Mouse (Mus musculus): ENCODE measurements around the gene Mylk3. TPM values are rescaled to one million over a fixed set of nuclear protein-coding genes. Genes with fewer than 3 reads are reported as not detected.

Gene Mylk3
- polyA plus RNA-seq, 1 experiment: 0.21 TPM

DNA sequence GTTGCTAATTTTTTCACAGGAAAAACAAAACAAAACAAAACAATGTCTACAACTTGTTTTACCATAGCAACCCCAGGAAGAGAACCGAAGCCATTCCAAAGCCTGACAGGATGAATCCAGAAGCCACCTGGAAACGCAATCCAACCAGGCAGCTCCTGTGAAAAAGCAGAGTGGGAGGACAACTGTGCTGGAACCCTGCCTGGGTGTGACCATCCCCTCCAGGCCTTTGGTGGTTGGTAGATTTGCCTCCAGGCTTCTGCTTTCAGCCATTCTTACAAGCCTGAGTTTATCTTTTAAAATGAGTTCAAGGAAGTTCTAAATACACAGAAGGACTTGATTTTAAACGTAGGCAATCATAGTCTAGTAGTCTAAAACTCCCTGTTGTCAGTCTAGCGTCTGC, 4.2 kb downstream of the Mylk3 start:
- no peak for DNase-seq (ENCODE audit: low spot score)

DNA sequence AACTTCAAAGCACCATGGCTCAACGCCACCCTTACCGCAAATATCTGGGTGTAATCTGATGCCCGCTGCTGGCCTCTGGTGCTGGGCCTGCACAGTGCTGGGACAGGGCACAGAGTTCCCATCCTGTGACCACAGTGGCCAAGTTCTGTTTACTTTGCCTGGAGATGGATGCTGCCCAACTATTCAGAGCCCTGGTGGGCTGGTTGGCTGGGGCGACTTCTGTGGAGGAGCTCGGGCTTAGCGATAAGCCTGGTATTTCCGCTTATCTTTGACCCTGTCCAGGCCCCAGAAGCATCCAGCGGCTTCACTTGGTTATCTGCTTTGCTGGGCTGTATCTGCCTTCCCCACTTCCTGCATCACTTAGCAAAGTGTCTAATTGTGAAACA, 5.3 kb downstream of the Mylk3 start:
- DNase-seq (ENCODE audit: low spot score): no peak

GRCm38 (mm10) chr8:85380123-85380823, 5.9 kb downstream of the Mylk3 start:
- no peak for DNase-seq (ENCODE audit: low spot score)

GRCm38 (mm10) chr8:85379142-85379781, 6.9 kb downstream of the Mylk3 start:
- DNase-seq (ENCODE audit: low spot score): no peak

DNA sequence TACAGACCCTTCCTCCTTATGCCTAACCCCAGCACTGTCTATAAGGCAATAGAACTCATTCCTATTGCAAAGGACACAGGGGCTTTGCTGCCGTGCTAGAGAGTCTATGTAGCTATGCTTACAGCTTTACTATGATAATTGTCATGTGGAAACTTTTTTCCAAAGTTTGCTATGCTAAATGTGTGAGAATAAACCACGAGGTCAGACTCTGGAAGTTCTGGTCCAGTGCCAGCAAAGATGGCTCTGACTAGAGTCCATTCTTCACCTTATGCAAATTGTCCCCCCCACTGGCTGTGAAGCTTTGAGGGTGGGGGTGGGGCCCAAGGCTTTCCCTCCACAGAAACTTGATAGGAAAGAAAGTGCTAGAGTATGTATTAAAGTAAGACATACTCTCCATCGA, 9.6 kb downstream of the Mylk3 start:
- no peak for DNase-seq (ENCODE audit: low spot score)

GRCm38 (mm10) chr8:85374286-85374685, 11.9 kb downstream of the Mylk3 start:
- DNase-seq (ENCODE audit: low spot score): no peak

DNA sequence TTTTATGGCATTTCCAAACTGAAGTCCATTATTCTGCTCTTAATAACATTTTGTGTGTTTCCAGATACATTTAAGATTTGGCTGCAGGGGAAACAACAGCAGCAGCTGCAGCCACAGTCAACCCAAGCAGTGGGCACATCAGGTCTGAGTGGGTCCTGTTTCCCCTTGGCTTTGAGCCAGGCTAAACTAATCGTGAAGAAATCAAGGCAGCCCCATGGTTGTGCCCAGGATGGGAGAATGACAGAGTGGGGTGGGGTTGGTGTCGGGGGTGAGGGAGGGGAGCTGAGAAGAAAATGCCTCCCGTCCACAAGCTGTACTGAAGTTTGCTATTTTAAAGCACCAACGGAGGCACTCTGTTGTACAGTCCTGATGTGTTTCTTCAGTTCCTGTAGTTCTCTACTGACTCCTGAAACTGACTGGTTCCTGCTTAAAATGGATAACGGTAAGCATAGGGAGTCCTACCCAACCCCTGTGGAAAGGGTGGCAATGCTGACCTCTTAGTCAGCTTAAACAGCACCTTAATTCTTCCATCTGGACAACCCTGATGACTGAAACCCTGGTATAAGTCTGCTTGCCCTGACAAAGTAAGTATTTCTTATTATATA, 12.6 kb downstream of the Mylk3 start:
- DNase-seq (ENCODE audit: low spot score): no peak

- no peak for DNase-seq (ENCODE audit: low spot score)
Observed at GRCm38 (mm10) chr8:85372465-85372839, 13.7 kb downstream of the Mylk3 start.

DNA sequence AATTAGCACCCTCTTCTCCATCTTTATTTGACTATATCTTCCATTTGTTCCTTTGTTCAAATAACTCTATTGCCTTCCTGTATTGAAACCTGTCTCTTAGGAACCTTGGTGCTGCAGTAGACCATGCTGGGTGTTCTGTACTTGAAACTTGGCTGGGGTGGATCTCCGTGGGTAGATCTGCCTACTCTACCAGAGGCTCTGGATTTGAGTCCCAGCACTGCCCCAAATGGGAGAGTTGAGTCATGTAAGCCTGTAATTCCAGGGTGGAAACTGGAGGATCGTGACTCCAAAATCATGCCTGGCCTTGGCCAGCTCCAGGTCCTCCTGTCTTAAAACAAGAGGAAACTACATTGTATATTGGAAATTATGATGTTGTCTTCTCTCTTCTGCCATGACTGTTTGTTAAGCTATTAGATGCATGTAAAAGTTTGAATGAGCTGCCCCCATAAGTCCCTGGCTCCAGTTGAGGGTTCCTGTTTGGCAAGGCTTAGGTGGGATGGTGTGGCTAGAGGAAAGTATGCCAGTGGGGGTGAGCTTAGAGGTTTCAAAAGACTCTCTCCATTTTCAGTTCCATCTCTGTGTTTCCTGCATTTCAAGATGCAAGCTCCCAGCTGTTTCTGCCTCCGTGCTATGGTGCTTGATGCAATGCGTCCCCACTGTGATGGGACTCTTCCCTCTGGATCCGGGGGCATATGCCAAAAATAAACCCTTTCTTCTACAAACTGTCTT, 14.2 kb downstream of the Mylk3 start:
- DNase-seq (ENCODE audit: low spot score): no peak

DNA sequence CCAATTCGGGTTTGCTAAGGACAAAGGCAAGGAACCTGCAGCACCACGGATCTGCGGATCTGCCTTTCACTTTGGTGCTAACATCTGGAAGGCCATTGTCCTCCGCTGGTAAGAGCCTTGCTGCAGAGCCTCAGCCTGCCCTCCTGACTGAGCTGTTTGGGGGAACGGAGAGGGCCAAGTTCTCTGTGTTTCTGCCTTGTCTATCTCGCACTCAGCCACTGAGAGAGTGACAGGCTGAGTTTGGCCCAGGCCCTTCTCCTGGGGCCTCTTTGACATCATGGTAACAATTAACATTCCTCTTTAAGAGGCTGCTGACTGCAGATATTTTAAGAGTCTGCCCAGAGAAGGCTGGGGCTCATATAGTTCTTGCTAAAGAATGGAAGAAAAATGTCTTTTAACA, 21.0 kb downstream of the Mylk3 start:
- no peak for DNase-seq (ENCODE audit: low spot score)

GRCm38 (mm10) chr8:85364628-85365027, 21.5 kb downstream of the Mylk3 start:
- no peak for DNase-seq (ENCODE audit: low spot score)

GRCm38 (mm10) chr8:85363406-85363805, 22.7 kb downstream of the Mylk3 start:
- no peak for DNase-seq (ENCODE audit: low spot score)

DNA sequence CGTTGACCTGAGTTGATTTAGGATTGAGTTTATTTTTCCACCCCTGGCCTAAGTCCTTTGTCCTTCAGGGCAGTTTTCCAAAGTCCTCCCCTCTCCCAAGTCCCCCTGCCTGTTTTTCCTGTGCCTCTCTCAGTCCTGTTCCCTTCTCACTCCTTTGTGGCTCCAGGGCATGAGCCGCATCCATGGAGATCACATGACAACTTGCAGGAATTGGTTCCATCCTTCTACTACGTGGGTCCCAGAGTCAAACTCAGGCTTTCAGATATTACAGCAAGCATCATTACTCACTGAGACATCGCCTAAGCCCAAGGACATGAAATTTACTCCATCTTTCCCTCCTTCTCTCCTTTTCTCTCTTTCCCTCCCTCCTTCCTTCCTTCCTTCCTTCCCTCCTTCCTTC, 23.9 kb downstream of the Mylk3 start:
- no peak for DNase-seq (ENCODE audit: low spot score)

- no peak for DNase-seq (ENCODE audit: low spot score)
Observed at GRCm38 (mm10) chr8:85353287-85353686, 32.9 kb downstream of the Mylk3 start.

- DNase-seq (ENCODE audit: low spot score): no peak
Observed at GRCm38 (mm10) chr8:85339871-85340573, 46.1 kb downstream of the Mylk3 start.

DNA sequence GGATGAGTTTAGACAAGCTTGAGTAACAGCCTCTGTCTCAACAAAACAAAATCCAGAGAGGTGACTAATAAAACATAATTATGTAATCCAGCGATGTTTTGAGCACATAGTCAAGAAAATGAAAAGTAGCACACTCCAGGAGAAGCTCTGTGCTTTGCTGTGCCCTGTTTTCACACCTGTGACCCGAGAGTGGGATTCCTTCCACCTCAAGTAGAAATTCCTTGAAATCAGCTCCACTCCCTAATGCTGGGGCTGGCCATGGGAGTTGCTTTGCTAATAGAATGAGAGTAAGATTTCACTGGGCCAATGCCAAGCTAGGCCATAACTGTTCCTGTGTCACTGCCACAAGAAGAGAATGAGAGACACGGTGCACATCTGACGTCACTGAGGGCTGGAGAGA, 48.5 kb downstream of the Mylk3 start:
- no peak for DNase-seq (ENCODE audit: low spot score)

DNA sequence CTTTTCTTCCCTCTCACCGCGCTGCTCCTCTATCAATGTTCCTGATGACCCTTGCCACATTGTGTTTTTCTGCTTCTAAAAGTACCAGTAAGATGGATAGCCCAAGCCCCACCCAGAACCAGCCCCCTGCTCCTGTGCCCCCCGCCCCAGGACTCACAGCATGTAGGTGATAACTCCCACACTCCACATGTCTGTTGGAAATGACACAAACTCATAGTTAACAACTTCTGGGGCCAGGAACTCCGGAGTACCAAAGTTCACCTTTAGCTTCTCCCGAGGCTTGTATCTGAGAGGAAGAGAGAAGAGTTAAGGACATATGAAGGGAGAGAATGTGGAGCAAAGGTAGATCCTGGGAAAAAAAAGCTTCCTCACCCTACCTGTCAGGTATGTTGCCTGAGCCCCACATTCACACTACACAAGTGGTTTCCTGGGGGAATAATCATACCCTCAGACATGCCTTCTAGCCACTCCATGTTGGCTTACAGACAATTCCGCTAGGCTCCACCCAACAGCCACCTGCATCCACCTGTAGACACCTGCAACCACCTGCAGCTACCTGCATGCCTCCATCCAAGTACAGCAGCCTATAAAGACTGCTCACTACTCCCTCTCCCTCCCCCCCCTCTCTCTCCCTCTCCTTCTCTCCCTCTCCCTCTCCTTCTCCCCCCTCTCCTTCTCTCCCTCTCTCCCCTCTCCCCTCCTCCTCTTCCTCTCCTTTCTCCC, 49.8 kb downstream of the Mylk3 start:
- DNase-seq (ENCODE audit: low spot score): no peak

DNA sequence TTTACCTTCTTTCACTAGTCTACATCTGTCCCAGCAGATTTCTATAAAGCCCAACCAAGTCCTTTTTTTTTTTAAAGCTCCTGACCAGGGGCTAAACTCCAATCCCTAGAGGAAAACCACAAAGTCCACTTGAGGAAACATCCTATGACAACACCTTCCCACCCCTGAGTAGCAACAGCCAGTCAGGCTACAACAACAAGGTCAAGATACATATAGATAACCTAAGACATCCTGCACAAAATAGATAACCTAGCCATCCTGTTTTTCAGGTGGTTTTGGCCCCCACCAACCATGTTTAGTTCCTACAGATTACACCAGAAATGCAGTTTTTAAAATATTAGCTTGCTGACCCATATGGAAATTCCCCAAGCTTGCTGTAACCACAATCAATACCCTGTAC, 51.0 kb downstream of the Mylk3 start:
- DNase-seq (ENCODE audit: low spot score): no peak

GRCm38 (mm10) chr8:85329506-85329905, 56.6 kb downstream of the Mylk3 start:
- no peak for DNase-seq (ENCODE audit: low spot score)

DNA sequence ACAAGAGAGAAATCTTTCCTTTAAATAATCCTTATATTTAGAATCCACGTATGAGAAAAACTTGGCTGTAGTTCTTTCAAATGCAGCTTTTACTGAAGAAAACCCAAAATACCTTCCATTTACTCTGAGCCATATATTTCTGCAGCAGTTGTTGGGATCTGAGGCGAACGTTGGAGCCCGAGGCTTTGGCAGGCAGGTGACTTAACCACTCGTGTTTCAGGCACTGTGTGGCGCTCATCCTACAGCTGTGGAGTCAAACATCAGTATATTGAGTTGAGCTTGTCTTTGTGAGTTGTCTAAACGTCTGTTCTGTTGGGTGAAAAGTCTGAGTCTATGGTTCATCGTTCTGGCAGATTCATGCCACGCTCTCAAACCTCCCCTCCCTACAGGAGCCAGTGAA, 59.1 kb downstream of the Mylk3 start:
- DNase-seq (ENCODE audit: low spot score): no peak

DNA sequence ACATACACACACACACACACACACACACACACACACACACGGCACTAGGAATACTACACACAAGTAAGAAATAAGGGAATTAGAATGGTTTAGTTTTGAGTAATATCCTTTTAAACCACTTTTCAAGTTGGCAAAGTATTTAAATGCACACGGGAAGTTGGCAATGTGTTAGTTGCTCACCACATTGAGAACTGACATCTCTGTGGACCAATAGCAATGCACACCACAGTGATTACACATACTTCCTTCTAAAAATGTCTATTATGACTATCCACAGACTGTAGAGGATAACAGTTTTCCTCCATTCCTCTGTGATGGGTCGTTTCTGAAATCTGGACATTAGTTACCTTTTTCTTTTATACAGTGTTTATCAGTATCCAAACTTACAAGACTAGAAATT, 63.1 kb downstream of the Mylk3 start:
- no peak for DNase-seq (ENCODE audit: low spot score)
